Mouse (Mus musculus): ENCODE measurements around the gene Apobr. TPM values are rescaled to one million over a fixed set of nuclear protein-coding genes. Genes with fewer than 3 reads are reported as not detected.

Apobr gene
- polyA plus RNA-seq, 1 experiment from 2014 or later, result 0.88 TPM

DNA sequence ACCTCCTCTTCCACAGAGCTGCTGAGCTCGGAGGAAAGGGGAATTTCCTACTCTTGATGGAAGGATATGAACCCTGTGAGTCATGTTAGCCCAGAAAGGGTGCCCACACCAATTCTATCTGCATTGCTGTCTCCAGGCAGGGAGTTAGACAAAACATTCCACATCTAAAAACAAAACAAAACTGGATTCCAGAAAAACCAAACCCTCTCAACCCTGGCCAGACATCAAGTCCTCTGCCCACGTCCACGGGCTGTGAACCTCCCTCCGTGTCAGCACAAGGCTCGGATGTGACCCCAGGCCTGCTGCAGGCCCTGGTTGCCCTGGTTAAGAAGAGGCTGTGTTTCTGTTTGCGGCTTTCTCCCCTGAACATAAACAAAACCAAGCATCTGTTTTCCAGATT lies 43.4 kb downstream of the Apobr start:
- ATAC-seq, result no peak
- no peak overlapping the region for H3K4me3 ChIP-seq (ENCODE audit: low read length)
- no peaks in the 10 kb centered on the region for H3K4me1 ChIP-seq (ENCODE audit: control insufficient read depth, insufficient read depth, low read depth, low read length)
- no peak overlapping the region for H3K27ac ChIP-seq (ENCODE audit: low read depth, low read length)
- H3K4me2 ChIP-seq (ENCODE audit: low read length), result no peak overlapping the region
- 68% methylated on average over 6 of the region's 6 CpGs for WGBS
- no peaks in the 10 kb centered on the region for H3K9me3 ChIP-seq (ENCODE audit: control insufficient read depth, low read length)
- H3K27me3 ChIP-seq (replicated peaks; ENCODE audit: control insufficient read depth, insufficient read depth, low read length), result no peaks in the 10 kb centered on the region
- no peak overlapping the region for H3K9ac ChIP-seq (ENCODE audit: low read depth, low read length)
- H3K36me3 ChIP-seq (ENCODE audit: control insufficient read depth, insufficient read depth, low read length), result no peaks in the 10 kb centered on the region

DNA sequence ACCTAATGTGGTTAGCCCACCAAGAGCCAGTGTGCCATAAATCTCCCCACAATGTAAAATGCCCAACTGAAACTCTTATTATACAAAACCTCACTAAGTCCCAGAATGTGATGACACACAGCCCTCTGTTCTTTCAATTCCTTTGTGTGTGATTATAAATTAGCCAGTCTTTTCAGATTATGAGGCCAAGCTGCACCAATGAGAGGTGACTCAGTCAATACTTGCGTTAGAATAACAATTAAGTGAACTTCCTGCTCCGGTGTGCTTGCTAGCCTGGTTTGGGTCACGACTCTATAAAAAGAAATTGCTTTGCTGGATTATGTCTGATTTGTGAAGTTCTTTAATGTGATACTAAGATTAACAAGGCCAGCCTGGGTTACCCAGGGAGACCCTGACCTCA lies 45.2 kb downstream of the Apobr start:
- Histone ChIP-seq H3K4me3 (ENCODE audit: low read length) (no peak overlapping the region), H3K27me3 (replicated peaks; ENCODE audit: control insufficient read depth, insufficient read depth, low read length) (no peaks in the 10 kb centered on the region), H3K9ac (ENCODE audit: low read depth, low read length) (no peak overlapping the region), H3K27ac (ENCODE audit: low read depth, low read length) (no peak overlapping the region), H3K4me2 (ENCODE audit: low read length) (no peak overlapping the region), H3K9me3 (ENCODE audit: control insufficient read depth, low read length) (no peaks in the 10 kb centered on the region), H3K36me3 (ENCODE audit: control insufficient read depth, insufficient read depth, low read length) (no peaks in the 10 kb centered on the region), H3K4me1 (ENCODE audit: control insufficient read depth, insufficient read depth, low read depth, low read length) (no peaks in the 10 kb centered on the region)
- ATAC-seq, result no peak
- WGBS, result 26% methylated on average over 3 of the region's 3 CpGs

DNA sequence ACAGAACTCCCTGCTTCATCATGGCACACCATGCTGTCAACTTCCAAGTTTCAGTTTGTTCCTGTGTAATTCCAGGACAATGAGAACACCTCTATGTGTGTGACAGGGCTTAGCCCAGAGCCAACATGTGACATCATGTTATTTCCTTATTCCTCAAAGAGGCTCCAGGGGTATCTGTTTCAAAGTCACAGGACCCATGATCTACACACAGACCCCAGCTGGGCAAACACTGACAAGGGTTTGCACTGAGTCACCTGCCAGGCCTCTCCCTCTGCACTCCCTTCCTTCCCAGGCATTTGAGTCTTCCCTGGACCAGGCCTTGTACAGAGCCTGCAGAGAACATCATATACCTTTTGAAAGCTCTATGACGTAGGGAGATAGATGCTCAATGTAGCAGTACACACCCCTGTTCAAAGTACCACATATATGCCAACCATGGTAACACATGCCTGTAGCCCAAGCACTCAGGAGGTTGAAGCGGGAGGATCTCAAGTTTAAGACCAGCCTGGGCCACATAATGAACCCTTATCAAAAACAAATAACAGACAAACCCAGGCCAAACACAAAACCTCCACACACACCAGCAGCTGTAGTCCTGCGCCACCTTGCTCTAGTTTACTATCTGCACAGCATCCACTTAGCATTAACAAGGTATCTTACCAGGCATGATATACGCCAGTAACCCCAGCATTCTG lies 46.2 kb downstream of the Apobr start, which contains the start of gene Nupr1:
TSS of gene Nupr1 (minus strand) at position 38 of the 695 bp plus-strand sequence.
- Histone ChIP-seq H3K27me3 (replicated peaks; ENCODE audit: control insufficient read depth, insufficient read depth, low read length) (no peaks in the 10 kb centered on the region), H3K4me3 (ENCODE audit: low read length) (no peak within 1 kb of the TSS), H3K36me3 (ENCODE audit: control insufficient read depth, insufficient read depth, low read length) (no peaks in the 10 kb centered on the region), H3K9me3 (ENCODE audit: control insufficient read depth, low read length) (no peaks in the 10 kb centered on the region), H3K4me2 (ENCODE audit: low read length) (no peak within 1 kb of the TSS), H3K9ac (ENCODE audit: low read depth, low read length) (no peak within 1 kb of the TSS), H3K4me1 (ENCODE audit: control insufficient read depth, insufficient read depth, low read depth, low read length) (no peaks in the 10 kb centered on the region), H3K27ac (ENCODE audit: low read depth, low read length) (no peak within 1 kb of the TSS)
- no peak for ATAC-seq
- WGBS, result 93% methylated on average over 4 of the region's 4 CpGs

DNA sequence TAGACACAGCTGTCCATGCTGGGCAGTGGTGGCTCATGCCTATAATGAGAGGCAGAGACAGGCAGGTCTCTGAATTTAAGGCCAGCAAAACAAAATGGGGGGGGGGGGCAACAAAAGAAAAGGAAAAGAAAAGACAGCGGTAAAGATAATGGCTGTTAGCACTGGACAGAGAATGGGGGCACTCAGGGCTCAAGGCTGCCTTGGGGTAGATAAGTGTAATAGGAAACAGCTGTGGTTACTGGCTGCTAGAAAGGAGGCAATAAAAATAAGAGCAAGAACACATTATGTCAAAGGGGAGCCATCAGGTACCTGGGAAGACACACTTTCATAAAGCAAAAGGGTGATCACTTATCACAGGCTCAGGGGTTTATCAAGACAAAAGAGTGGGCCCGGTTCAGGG lies 47.7 kb downstream of the Apobr start:
- H3K4me2 ChIP-seq (ENCODE audit: low read length), result no peak overlapping the region
- no peak for ATAC-seq
- no peaks in the 10 kb centered on the region for H3K4me1 ChIP-seq (ENCODE audit: control insufficient read depth, insufficient read depth, low read depth, low read length)
- H3K27ac ChIP-seq (ENCODE audit: low read depth, low read length), result no peak overlapping the region
- no peaks in the 10 kb centered on the region for H3K9me3 ChIP-seq (ENCODE audit: control insufficient read depth, low read length)
- WGBS, result 86% methylated on average over 2 of the region's 2 CpGs
- H3K9ac ChIP-seq (ENCODE audit: low read depth, low read length), result no peak overlapping the region
- no peaks in the 10 kb centered on the region for H3K27me3 ChIP-seq (replicated peaks; ENCODE audit: control insufficient read depth, insufficient read depth, low read length)
- no peaks in the 10 kb centered on the region for H3K36me3 ChIP-seq (ENCODE audit: control insufficient read depth, insufficient read depth, low read length)
- H3K4me3 ChIP-seq (ENCODE audit: low read length), result no peak overlapping the region

DNA sequence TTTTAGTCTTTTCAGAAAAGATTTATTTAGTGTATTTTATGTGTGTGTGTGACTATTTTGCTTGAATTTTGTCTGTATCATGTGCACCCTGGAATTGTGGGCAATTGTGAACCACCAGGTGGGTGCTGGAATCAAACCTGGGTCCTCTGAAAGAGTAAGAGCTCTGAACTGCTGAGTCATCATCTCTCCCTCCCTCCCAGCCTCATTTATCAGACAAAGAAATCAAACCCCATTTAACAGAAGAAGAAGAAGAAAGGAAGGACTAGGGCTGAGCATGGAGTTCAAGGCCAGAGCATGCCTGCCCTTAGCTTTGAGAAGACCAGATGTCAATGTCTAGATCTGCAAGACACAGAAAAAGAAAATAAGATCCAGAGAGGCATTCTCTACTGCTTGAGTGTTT lies 50.6 kb downstream of the Apobr start:
- Histone ChIP-seq H3K36me3 (ENCODE audit: control insufficient read depth, insufficient read depth, low read length) (no peaks in the 10 kb centered on the region), H3K4me1 (ENCODE audit: control insufficient read depth, insufficient read depth, low read depth, low read length) (no peaks in the 10 kb centered on the region), H3K9ac (ENCODE audit: low read depth, low read length) (no peak overlapping the region), H3K27ac (ENCODE audit: low read depth, low read length) (no peak overlapping the region), H3K4me2 (ENCODE audit: low read length) (no peak overlapping the region), H3K9me3 (ENCODE audit: control insufficient read depth, low read length) (no peaks in the 10 kb centered on the region), H3K4me3 (ENCODE audit: low read length) (no peak overlapping the region), H3K27me3 (replicated peaks; ENCODE audit: control insufficient read depth, insufficient read depth, low read length) (no peaks in the 10 kb centered on the region)
- no peak for ATAC-seq

DNA sequence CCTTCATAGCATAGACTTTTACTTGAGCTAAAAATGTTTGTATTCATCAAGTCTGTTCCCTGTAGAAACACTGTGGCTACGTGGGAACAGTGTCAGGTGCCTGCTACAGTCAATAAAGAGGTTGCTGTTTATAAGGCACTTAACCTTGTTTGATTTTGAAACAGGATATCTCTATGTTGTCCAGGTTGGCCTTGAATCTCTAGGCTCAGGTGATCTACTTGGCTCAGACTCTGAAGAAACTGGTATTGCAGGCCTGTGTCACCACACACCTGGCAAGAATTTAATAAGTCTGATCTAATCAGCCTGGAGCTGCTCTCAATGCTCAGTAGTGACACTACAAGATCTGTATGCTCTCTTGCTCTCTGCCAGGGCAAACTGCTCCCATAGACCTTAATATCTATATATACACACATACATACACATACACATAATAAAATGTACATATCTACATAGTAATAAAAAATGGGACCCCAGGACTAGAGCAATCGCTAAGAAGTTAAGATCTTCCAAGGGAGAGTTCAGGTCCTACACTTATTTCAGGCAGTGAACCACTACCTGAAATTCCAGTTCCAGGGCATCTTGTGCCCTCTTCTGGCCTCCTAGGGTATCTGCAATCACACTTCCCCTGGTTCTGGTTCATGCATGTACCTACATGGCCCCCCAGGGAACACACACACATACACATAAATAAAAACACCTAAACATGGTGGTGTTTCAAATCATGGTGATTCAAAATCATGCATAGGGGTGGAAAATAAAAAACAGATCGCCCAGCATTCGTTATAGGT lies 52.2 kb downstream of the Apobr start:
- no peak for ATAC-seq
- no peak overlapping the region for H3K27ac ChIP-seq (ENCODE audit: low read depth, low read length)
- H3K4me3 ChIP-seq (ENCODE audit: low read length), result no peak overlapping the region
- H3K9ac ChIP-seq (ENCODE audit: low read depth, low read length), result no peak overlapping the region
- no peak overlapping the region for H3K4me2 ChIP-seq (ENCODE audit: low read length)
- no peaks in the 10 kb centered on the region for H3K36me3 ChIP-seq (ENCODE audit: control insufficient read depth, insufficient read depth, low read length)
- no peaks in the 10 kb centered on the region for H3K4me1 ChIP-seq (ENCODE audit: control insufficient read depth, insufficient read depth, low read depth, low read length)
- H3K9me3 ChIP-seq (ENCODE audit: control insufficient read depth, low read length), result no peaks in the 10 kb centered on the region
- no peaks in the 10 kb centered on the region for H3K27me3 ChIP-seq (replicated peaks; ENCODE audit: control insufficient read depth, insufficient read depth, low read length)
- 20% methylated on average over 4 of the region's 4 CpGs for whole genome bisulfite sequencing

Small RNAs within 50 kb of the gene (microRNA-seq; reads per million reads assigned to microRNA genes)
- 3.7 reads per million, percentile 12 among the genes with 10 or more reads in this experiment for gene Mir7059

Other genes starting within 250 kb of the Apobr start
- gene Lat, start 215.4 kb upstream of the Apobr start, polyA plus RNA-seq (2015; fragmentation: Nextera tagmentation; extraction: Ambion mirVana), result 0.55 and 1.00 TPM in 2 replicates
- gene Spns1, start 207.5 kb upstream of the Apobr start, polyA plus RNA-seq (2015; fragmentation: Nextera tagmentation; extraction: Ambion mirVana), result 98.1 and 98.9 TPM in 2 replicates
- gene Nfatc2ip, start 188.2 kb upstream of the Apobr start, polyA plus RNA-seq (2015; fragmentation: Nextera tagmentation; extraction: Ambion mirVana), result 2.1 and 2.3 TPM in 2 replicates
- not detected in 2 replicates for gene Cd19, start 170.1 kb upstream of the Apobr start, polyA plus RNA-seq (2015; fragmentation: Nextera tagmentation; extraction: Ambion mirVana)
- 23.1 and 26.0 TPM in 2 replicates for gene Rabep2, start 156.2 kb upstream of the Apobr start, polyA plus RNA-seq (2015; fragmentation: Nextera tagmentation; extraction: Ambion mirVana)
- gene Atp2a1, start 121.8 kb upstream of the Apobr start, polyA plus RNA-seq (2015; fragmentation: Nextera tagmentation; extraction: Ambion mirVana), result 0.56 and 14.3 TPM in 2 replicates
- gene Sh2b1, start 109.5 kb upstream of the Apobr start, polyA plus RNA-seq (2015; fragmentation: Nextera tagmentation; extraction: Ambion mirVana), result 70.7 and 76.5 TPM in 2 replicates
- 136 and 137 TPM in 2 replicates for gene Tufm, start 97.6 kb upstream of the Apobr start, polyA plus RNA-seq (2015; fragmentation: Nextera tagmentation; extraction: Ambion mirVana)
- gene Atxn2l, start 81.5 kb upstream of the Apobr start, polyA plus RNA-seq (2015; fragmentation: Nextera tagmentation; extraction: Ambion mirVana), result 48.1 and 59.7 TPM in 2 replicates
- 172 and 174 TPM in 2 replicates for gene Eif3c, start 18.5 kb upstream of the Apobr start, polyA plus RNA-seq (2015; fragmentation: Nextera tagmentation; extraction: Ambion mirVana)
- gene Cln3, start 875 bp downstream of the Apobr start, polyA plus RNA-seq (2015; fragmentation: Nextera tagmentation; extraction: Ambion mirVana), result 37.1 and 38.9 TPM in 2 replicates
- not detected in 2 replicates for gene Il27, start 10.0 kb downstream of the Apobr start, polyA plus RNA-seq (2015; fragmentation: Nextera tagmentation; extraction: Ambion mirVana)
- gene Nupr1, start 45.9 kb downstream of the Apobr start, polyA plus RNA-seq (2015; fragmentation: Nextera tagmentation; extraction: Ambion mirVana), result 14.8 and 15.6 TPM in 2 replicates
- 54.9 and 56.5 TPM in 2 replicates for gene Sgf29, start 64.4 kb downstream of the Apobr start, polyA plus RNA-seq (2015; fragmentation: Nextera tagmentation; extraction: Ambion mirVana)
- gene Sult1a1, start 91.5 kb downstream of the Apobr start, polyA plus RNA-seq (2015; fragmentation: Nextera tagmentation; extraction: Ambion mirVana), result 11.9 and 12.0 TPM in 2 replicates
- gene Bola2, start 110.5 kb downstream of the Apobr start, polyA plus RNA-seq (2015; fragmentation: Nextera tagmentation; extraction: Ambion mirVana), result 130 and 133 TPM in 2 replicates
- 13.4 and 15.0 TPM in 2 replicates for gene Slx1b, start 110.8 kb downstream of the Apobr start, polyA plus RNA-seq (2015; fragmentation: Nextera tagmentation; extraction: Ambion mirVana)
- 119 and 125 TPM in 2 replicates for gene Coro1a, start 122.8 kb downstream of the Apobr start, polyA plus RNA-seq (2015; fragmentation: Nextera tagmentation; extraction: Ambion mirVana)
- 114 and 119 TPM in 2 replicates for gene Mapk3, start 174.7 kb downstream of the Apobr start, polyA plus RNA-seq (2015; fragmentation: Nextera tagmentation; extraction: Ambion mirVana)
- 1.4 and 1.5 TPM in 2 replicates for gene Gdpd3, start 181.4 kb downstream of the Apobr start, polyA plus RNA-seq (2015; fragmentation: Nextera tagmentation; extraction: Ambion mirVana)
- gene Ypel3, start 192.0 kb downstream of the Apobr start, polyA plus RNA-seq (2015; fragmentation: Nextera tagmentation; extraction: Ambion mirVana), result 187 and 200 TPM in 2 replicates
- gene Tbx6, start 196.5 kb downstream of the Apobr start, polyA plus RNA-seq (2015; fragmentation: Nextera tagmentation; extraction: Ambion mirVana), result 0.29 and 0.55 TPM in 2 replicates
- 157 and 165 TPM in 2 replicates for gene Ppp4c, start 207.6 kb downstream of the Apobr start, polyA plus RNA-seq (2015; fragmentation: Nextera tagmentation; extraction: Ambion mirVana)
- gene Fam57b, start 212.7 kb downstream of the Apobr start, polyA plus RNA-seq (2015; fragmentation: Nextera tagmentation; extraction: Ambion mirVana), result 52.8 and 59.4 TPM in 2 replicates
- 0.49 TPM in 1 of 2 replicates, not detected in the other for gene 4930451I11Rik, start 246.7 kb downstream of the Apobr start, polyA plus RNA-seq (2015; fragmentation: Nextera tagmentation; extraction: Ambion mirVana)